Mouse (Mus musculus) MEL (cell line): ENCODE data around the gene Cisd3.

ENCODE experiments used
- CTCF ChIP-seq, 3 experiments: IDR thresholded peaks in 2 of 3; conservative IDR thresholded peaks in 1 of 3; 2 replicates each; pipeline ENCODE4 v1.5.1; 2011 to 2012; ENCODE audit warnings: low read length in 3 of 3, low read depth in 2 of 3, mild to moderate bottlenecking in 2 of 3, improper control_type of control experiment in 1 of 3, inconsistent platforms in 1 of 3, mixed read lengths in 1 of 3, moderate library complexity in 1 of 3; ENCODE audit not compliant: control insufficient read depth in 1 of 3, insufficient read depth in 1 of 3, poor library complexity in 1 of 3, severe bottlenecking in 1 of 3
- E2F4 ChIP-seq: IDR thresholded peaks from 2 replicates; pipeline ENCODE4 v1.6.1; 2011; ENCODE audit warnings: low read depth, low read length, improper control_type of control experiment, borderline replicate concordance
- GATA1 ChIP-seq: IDR thresholded peaks from 2 replicates; pipeline ENCODE4 v1.6.1; 2011; ENCODE audit warnings: low read depth, low read length, improper control_type of control experiment
- MAFK ChIP-seq: IDR thresholded peaks from 2 replicates; pipeline ENCODE4 v1.6.1; 2011; ENCODE audit warnings: low read depth, mild to moderate bottlenecking, low read length, improper control_type of control experiment, borderline replicate concordance
- MXI1 ChIP-seq: IDR thresholded peaks from 2 replicates; pipeline ENCODE4 v1.6.1; 2011; ENCODE audit warnings: mild to moderate bottlenecking, low read depth, low read length, improper control_type of control experiment
- POLR2A ChIP-seq, 2 experiments: IDR thresholded peaks; 2 replicates each; pipeline ENCODE4 v1.6.1; 2011 to 2012; ENCODE audit warnings: low read length in 2 of 2, mild to moderate bottlenecking in 2 of 2, control low read depth in 1 of 2, improper control_type of control experiment in 1 of 2, low read depth in 1 of 2, moderate library complexity in 1 of 2; ENCODE audit not compliant: control insufficient read depth in 1 of 2, insufficient read depth in 1 of 2, poor library complexity in 1 of 2
- RCOR1 ChIP-seq: IDR thresholded peaks from 2 replicates; pipeline ENCODE4 v1.6.1; 2012; ENCODE audit warnings: low read depth, mild to moderate bottlenecking, inconsistent platforms, low read length, improper control_type of control experiment
- TAL1 ChIP-seq: IDR thresholded peaks from 2 replicates; pipeline ENCODE4 v1.6.1; 2012; ENCODE audit warnings: mild to moderate bottlenecking, inconsistent platforms, low read length, moderate library complexity, mixed read lengths

DNA sequence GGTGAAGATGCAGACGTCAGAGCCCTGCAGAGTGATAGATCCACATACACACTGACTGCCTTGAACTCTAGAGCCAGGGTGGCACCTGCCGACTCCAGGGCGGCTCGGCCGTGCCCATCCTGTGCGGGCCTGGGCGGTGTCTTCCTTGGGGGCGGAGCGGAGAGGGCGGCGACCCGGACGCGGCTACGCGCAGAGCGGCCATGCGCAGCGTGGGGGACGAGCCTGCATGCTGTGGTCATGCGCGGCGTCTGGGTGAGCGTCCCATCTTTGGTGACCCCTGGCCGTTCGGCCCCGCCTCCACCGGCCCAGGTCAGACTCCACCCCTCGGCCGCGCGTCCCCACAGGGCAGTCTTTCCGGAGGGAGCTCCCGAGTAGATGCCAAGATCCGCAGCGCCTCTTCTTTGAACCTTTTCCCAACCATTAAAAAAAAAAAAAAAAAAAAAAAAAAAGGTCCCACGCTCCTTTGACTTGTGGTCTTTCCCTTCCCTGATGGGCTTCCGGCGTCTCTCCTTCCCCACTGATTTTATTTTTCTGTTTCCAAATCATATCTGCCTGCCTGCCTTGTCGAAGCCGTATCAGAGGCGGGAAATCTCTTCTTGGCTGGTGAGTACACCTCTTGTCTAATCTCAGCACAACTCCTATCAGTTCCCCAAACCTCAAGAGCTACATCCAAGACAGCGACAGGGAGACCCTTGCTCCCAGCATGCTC lies at the start of gene Cisd3:
- TF ChIP-seq MXI1 (peak; percentile 51; the same call in 1 of the 2 replicates), CTCF (IDR thresholded peaks at IDR 0.05 in 2 of 3, conservative IDR thresholded peaks at IDR 0.05 in 1 of 3; ENCODE audit: control insufficient read depth in 1 of 3, insufficient read depth in 1 of 3, low read depth in 2 of 3, low read length in 3 of 3, poor library complexity in 1 of 3, severe bottlenecking in 1 of 3) (no peak), MAFK (no peak), GATA1 (peak; percentile 66), TAL1 (no peak), E2F4 (no peak), RCOR1 (peak; percentile 91), POLR2A (IDR thresholded peaks at IDR 0.05; ENCODE audit: control insufficient read depth in 1 of 2, insufficient read depth in 1 of 2, low read depth in 1 of 2, low read length in 2 of 2, poor library complexity in 1 of 2) (no peak)
